Mouse (Mus musculus) lung, postnatal 0 days (tissue): ENCODE data around the gene Crb1.

Source experiments
- CTCF ChIP-seq: IDR thresholded peaks from 2 replicates; pipeline ENCODE4 v1.5.1; 2016; ENCODE audit warnings: antibody characterized with exemption, mild to moderate bottlenecking
- EP300 ChIP-seq: IDR thresholded peaks from 2 replicates; pipeline ENCODE4 v1.6.1; 2016; ENCODE audit warnings: antibody characterized with exemption, mild to moderate bottlenecking, control low read depth

GRCm38 (mm10) chr1:139263158-139263557 lies 113.7 kb downstream of the Crb1 start:
- TF ChIP-seq CTCF, result no peak
- no peak for TF ChIP-seq EP300
